Mouse (Mus musculus) limb, embryonic 14.5 days (tissue): ENCODE measurements at regions not wholly inside any gene's neighbourhood (a gene's known extent, or its start where the extent isn't known, plus 50 kb on each side); places are given as distances from the start of the nearest gene placed in this dataset.

ENCODE experiments used
- ATAC-seq: fragments of 200-750 bp; cut with Nextera tagmentation; 2 replicates; pipeline ENCODE4 v1.8.0; 2017; ENCODE audit warnings: low read depth, moderate number of reproducible peaks, moderate TSS enrichment; ENCODE audit not compliant: low FRiP score
- DNase-seq: peaks from one replicate; pipeline ENCODE4 v3.0.0-alpha.2; 2015; ENCODE audit warnings: low spot score
- H3K27ac ChIP-seq: fragments of 300-500 bp; sonication (generic); replicated peaks from 2 replicates; pipeline ENCODE4 v1.5.1; 2014; ENCODE audit warnings: low read depth, mild to moderate bottlenecking, low read length, moderate library complexity, mixed read lengths
- H3K27me3 ChIP-seq: fragments of 300-500 bp; sonication (generic); 2 replicates; pipeline ENCODE4 v1.6.1; 2014; ENCODE audit warnings: low read length, mixed read lengths; ENCODE audit not compliant: control insufficient read depth, insufficient read depth
- H3K36me3 ChIP-seq: fragments of 300-500 bp; sonication (generic); 2 replicates; pipeline ENCODE4 v1.6.1; 2014; ENCODE audit warnings: mild to moderate bottlenecking, low read length, moderate library complexity, mixed read lengths; ENCODE audit not compliant: control insufficient read depth, insufficient read depth
- H3K4me1 ChIP-seq: fragments of 300-500 bp; sonication (generic); 2 replicates; pipeline ENCODE4 v1.6.1; 2014; ENCODE audit warnings: antibody characterized with exemption, low read length, mixed read lengths; ENCODE audit not compliant: control insufficient read depth, insufficient read depth
- H3K4me2 ChIP-seq: fragments of 300-500 bp; sonication (generic); replicated peaks from 2 replicates; pipeline ENCODE4 v1.6.1; 2014; ENCODE audit warnings: low read depth, mild to moderate bottlenecking, low read length, moderate library complexity; ENCODE audit not compliant: severe bottlenecking
- H3K4me3 ChIP-seq: fragments of 300-500 bp; sonication (generic); replicated peaks from 2 replicates; pipeline ENCODE4 v1.5.1; 2014; ENCODE audit warnings: low read length
- H3K9ac ChIP-seq: fragments of 300-500 bp; sonication (generic); 2 replicates; pipeline ENCODE4 v1.6.1; 2014; ENCODE audit warnings: mild to moderate bottlenecking, low read depth, low read length, moderate library complexity; ENCODE audit not compliant: severe bottlenecking
- H3K9me3 ChIP-seq: fragments of 300-500 bp; sonication (generic); 2 replicates; pipeline ENCODE4 v1.6.1; 2016; ENCODE audit warnings: low read length; ENCODE audit not compliant: control insufficient read depth
- POLR2A ChIP-seq: fragments of 200-500 bp; IDR thresholded peaks from 2 replicates; pipeline ENCODE4 v1.8.0; 2012; ENCODE audit warnings: inconsistent platforms, mild to moderate bottlenecking, moderate library complexity, borderline replicate concordance; ENCODE audit not compliant: insufficient read depth, insufficient read length; ENCODE audit errors: extremely low read depth
- WGBS: fragments of 180-500 bp; shearing (Covaris S2); extraction: QIAGEN DNeasy Blood & Tissue Kit; methylation state at CpG from one replicate; pipeline ENCODE4 v1.1.7; 2014; 5-methylcytosine and 5-hydroxymethylcytosine counted together

DNA sequence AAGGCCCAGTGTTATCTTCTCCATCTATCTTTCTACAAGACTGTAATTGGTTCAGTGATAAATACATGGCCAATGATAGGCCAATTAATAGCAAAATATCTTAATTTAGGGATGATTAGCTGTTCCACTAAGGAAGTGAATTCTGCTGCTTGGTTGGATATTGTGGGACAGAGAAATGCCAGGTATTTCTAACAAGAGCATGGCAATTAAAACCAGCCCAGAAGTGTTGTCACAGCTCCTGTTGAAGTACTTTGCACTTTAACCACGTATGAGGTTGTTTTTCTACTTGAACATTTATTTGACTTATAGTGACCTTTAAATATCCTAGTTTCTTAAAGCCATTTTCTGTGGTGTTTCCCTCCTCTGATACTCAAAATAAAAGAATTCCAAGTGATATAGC is 65.7 kb upstream of the Acsl4 start:
- WGBS = 35% methylated on average over 1 of the region's 1 CpGs
- TF ChIP-seq POLR2A = no peak
- Histone ChIP-seq H3K36me3 (no peaks in the 10 kb centered on the region), H3K4me3 (no peak overlapping the region), H3K4me1 (no peaks in the 10 kb centered on the region), H3K9me3 (no peaks in the 10 kb centered on the region), H3K9ac (no peak overlapping the region), H3K27ac (no peak overlapping the region), H3K4me2 (no peak overlapping the region), H3K27me3 (no peaks in the 10 kb centered on the region)
- DNase-seq (no peak), ATAC-seq (no peak)

DNA sequence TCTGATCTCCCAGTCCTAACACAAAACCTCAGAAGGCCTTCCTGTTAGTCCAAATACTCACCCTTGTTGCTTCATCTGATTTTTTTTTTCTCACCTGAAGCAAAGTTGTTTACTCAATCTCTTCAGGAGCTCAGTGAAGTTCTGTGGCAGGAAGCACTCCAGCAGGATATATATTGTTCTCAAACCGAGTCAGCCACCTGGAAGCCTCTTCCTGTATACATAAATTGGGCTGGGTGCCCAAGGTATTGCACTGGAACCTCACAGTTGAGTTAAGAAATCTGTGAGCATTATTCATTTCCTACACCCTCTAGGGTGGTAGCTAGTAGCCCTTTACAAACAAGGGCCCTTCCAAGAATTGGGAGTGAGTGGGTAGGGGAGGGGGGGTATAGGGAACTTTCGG is 73.8 kb upstream of the Acsl4 start:
- WGBS = 55% methylated on average over 2 of the region's 2 CpGs
- DNase-seq = no peak
- H3K4me1 ChIP-seq = no peaks in the 10 kb centered on the region
- no peak for ATAC-seq
- no peak for TF ChIP-seq POLR2A
- H3K27me3 ChIP-seq = no peaks in the 10 kb centered on the region
- H3K9ac ChIP-seq = no peak overlapping the region
- no peak overlapping the region for H3K27ac ChIP-seq
- H3K4me3 ChIP-seq = no peak overlapping the region
- no peaks in the 10 kb centered on the region for H3K9me3 ChIP-seq
- no peaks in the 10 kb centered on the region for H3K36me3 ChIP-seq
- no peak overlapping the region for H3K4me2 ChIP-seq

DNA sequence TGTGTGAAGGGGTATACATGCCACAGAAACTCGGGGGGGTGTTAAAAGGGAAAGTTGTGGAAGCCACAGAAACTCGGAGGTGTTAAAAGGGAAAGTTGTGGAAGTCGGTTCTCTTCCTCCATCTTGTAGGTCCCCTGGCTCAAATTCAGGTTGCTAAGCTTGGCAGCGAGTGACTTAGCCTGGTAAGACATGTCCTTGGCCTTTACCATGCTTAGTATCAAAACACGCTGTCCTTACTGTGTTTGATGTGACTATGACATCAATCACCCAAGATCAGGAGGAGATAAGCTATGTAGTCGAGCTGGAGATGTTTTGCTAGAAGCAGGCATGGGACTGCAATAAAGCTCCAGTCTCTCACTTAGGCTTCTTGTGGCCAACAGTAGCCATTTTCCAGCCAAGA is 74.4 kb upstream of the Acsl4 start:
- Histone ChIP-seq H3K36me3 (no peaks in the 10 kb centered on the region), H3K9me3 (no peaks in the 10 kb centered on the region), H3K27me3 (no peaks in the 10 kb centered on the region), H3K27ac (no peak overlapping the region), H3K4me2 (no peak overlapping the region), H3K4me1 (no peaks in the 10 kb centered on the region), H3K9ac (no peak overlapping the region), H3K4me3 (no peak overlapping the region)
- no peak for TF ChIP-seq POLR2A
- DNase-seq = no peak
- 66% methylated on average over 6 of the region's 6 CpGs for WGBS
- ATAC-seq = no peak

DNA sequence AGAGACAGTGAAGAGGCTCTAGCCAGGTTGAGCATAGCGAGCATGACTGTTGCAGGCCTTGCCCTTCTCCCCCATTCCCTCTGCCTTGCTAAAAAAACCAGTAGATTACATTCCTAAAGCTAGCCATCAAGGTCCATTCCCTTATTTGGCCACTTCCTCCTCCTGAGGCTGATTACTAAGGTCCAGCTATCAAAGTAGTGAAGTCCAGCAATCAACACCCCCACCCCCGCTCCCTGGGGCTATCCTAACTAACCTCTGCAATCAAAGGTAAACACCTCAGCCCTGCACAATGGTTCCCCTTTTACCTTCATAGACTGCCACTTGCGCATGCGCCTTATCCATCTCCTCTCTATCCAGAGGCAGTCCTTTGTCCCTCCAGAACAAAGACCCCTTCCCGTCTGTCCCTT is 77.5 kb upstream of the Acsl4 start:
- Histone ChIP-seq H3K9me3 (no peaks in the 10 kb centered on the region), H3K4me2 (no peak overlapping the region), H3K27me3 (no peaks in the 10 kb centered on the region), H3K4me1 (no peaks in the 10 kb centered on the region), H3K9ac (no peak overlapping the region), H3K27ac (no peak overlapping the region), H3K36me3 (no peaks in the 10 kb centered on the region), H3K4me3 (no peak overlapping the region)
- no peak for TF ChIP-seq POLR2A
- 55% methylated on average over 5 of the region's 5 CpGs for WGBS
- ATAC-seq = no peak
- no peak for DNase-seq

DNA sequence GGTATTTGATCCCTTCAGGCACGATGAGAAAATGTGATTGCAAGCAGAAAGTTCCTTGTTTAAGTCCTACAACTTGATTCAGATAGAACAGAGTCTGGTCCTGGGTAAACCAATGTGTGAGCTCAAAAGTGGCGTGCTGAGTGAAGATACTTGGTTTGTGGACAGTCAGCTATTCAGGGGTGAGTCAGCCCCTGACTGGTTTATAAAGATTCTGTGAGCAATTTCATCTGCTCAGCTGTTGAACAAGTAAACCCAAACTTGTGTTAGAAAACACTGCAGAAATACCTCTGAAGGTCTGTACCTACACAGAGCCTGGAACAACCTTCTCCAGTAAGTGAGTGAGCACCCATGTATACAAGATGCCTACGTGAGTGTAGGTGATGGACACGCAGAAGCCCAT is 78.1 kb upstream of the Acsl4 start:
- DNase-seq = no peak
- no peak for ATAC-seq
- no peak overlapping the region for H3K9ac ChIP-seq
- H3K27ac ChIP-seq = no peak overlapping the region
- WGBS = 61% methylated on average over 4 of the region's 4 CpGs
- no peaks in the 10 kb centered on the region for H3K36me3 ChIP-seq
- no peak overlapping the region for H3K4me2 ChIP-seq
- H3K4me3 ChIP-seq = no peak overlapping the region
- no peaks in the 10 kb centered on the region for H3K9me3 ChIP-seq
- no peaks in the 10 kb centered on the region for H3K27me3 ChIP-seq
- TF ChIP-seq POLR2A = no peak
- no peaks in the 10 kb centered on the region for H3K4me1 ChIP-seq

DNA sequence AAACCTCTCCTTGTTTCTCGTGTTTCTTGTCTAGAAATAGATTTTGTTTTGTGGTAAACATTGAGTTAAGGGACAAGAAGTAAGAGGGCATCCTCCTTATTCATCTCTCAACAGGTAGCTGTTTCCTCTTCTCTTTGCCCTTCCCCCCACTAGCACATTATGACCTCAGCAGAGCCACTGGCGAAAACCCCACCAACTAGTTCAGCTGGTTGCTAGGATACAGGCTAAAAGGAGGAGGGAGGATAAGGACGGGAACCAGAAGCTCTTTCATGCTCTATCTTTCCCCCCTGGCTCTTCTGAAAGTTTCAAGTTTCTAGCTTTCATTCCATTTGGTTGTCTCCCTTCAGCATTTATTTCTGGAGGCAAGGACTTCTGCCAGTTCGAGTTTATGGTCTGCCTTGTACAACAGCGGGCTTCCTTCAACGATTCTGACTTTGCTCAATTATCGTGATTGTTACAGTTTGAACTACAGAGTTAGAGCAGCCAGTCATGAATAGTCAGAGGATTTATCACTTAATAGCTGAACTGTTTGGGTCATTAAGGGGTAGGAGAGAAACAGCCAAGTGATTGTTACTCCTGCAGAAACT is 78.8 kb upstream of the Acsl4 start:
- H3K27me3 ChIP-seq = no peaks in the 10 kb centered on the region
- DNase-seq = no peak
- ATAC-seq = no peak
- no peaks in the 10 kb centered on the region for H3K9me3 ChIP-seq
- H3K9ac ChIP-seq = no peak overlapping the region
- no peak overlapping the region for H3K4me2 ChIP-seq
- 25% methylated on average over 7 of the region's 7 CpGs for WGBS
- H3K4me1 ChIP-seq = no peaks in the 10 kb centered on the region
- TF ChIP-seq POLR2A = no peak
- H3K36me3 ChIP-seq = no peaks in the 10 kb centered on the region
- H3K27ac ChIP-seq = no peak overlapping the region
- H3K4me3 ChIP-seq = no peak overlapping the region
